Mouse (Mus musculus) embryonic fibroblast, embryonic 13.5 days (primary cell): ENCODE data around the gene Ppp4c.

Experiments
- CTCF ChIP-seq: IDR thresholded peaks from 2 replicates; pipeline ENCODE4 v1.5.1; 2011; ENCODE audit warnings: mild to moderate bottlenecking, control low read depth, low read length, moderate library complexity, borderline replicate concordance; ENCODE audit not compliant: insufficient read depth
- POLR2A ChIP-seq: IDR thresholded peaks from 2 replicates; pipeline ENCODE4 v1.6.1; 2011; ENCODE audit warnings: low read depth, mild to moderate bottlenecking, control low read depth, low read length, moderate library complexity

DNA sequence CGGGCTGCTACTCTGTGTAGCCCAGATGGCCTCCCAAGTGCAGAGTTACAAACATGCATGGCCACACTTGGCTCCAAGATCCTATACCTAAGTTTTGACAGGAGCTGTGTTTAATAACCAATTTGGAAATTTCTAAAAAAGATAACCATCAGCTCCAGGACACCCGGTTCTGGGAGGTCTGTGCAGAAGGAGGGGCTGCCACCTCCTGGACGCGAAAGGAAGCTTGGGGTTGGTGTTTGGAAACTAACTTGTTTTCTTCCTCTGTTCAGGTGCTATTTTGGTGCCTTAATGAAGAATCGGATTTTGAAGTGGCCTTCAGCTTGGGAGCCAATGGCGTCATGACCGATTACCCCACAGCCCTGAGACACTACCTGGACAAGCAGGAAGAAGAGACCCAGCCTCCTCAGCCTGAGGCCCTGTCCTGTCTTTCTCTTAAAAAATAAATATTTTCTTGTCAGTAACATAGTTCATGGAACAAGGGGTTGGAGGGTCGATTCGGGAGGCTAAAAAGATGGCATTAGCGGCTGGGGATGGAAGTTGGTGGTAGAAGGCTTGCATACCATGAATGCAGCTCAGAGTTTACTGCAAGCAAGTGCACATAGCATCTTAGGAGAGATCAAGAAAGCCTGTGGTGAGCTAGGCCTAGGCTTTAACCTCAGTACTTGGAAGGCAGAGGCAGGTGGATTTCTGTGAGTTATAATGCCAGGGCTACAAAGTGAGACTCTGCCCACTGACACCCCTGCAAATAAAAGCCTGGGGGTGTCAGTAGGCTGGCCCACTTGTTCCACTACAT, 16.9 kb downstream of the Ppp4c start:
- TF ChIP-seq CTCF: no peak
- TF ChIP-seq POLR2A: no peak
